Mouse (Mus musculus) heart, postnatal 0 days (tissue): ENCODE data around the gene Dennd2a.

Source experiments
- CTCF ChIP-seq: IDR thresholded peaks from 2 replicates; pipeline ENCODE4 v1.5.1; 2016; ENCODE audit warnings: antibody characterized with exemption, control low read depth, low read depth
- EP300 ChIP-seq: IDR thresholded peaks from 2 replicates; pipeline ENCODE4 v1.6.1; 2016; ENCODE audit warnings: antibody characterized with exemption, low read depth

- TF ChIP-seq CTCF (no peak), EP300 (no peak)
Measured at GRCm38 (mm10) chr6:39515739-39516131, 41.9 kb downstream of the Dennd2a start.
